Mouse (Mus musculus) 3T3-L1 (cell line): Measurements from ENCODE around the gene Tas2r135.

Source experiments
- DNase-seq: peaks from one replicate; pipeline ENCODE4 v3.0.0-alpha.2; 2015; ENCODE audit warnings: low read depth, low spot score

Tas2r135 gene

GRCm38 (mm10) chr6:42405134-42405533 is at the start of gene Tas2r135:
TSS of gene Tas2r135 (plus strand) at chr6:42405434.
- DNase-seq, result no peak

GRCm38 (mm10) chr6:42355794-42356600 is 49.2 kb upstream of the Tas2r135 start:
- DNase-seq, result no peak

- DNase-seq, result no peak
Measured at GRCm38 (mm10) chr6:42356913-42357312, 48.3 kb upstream of the Tas2r135 start.

- no peak for DNase-seq
Measured at GRCm38 (mm10) chr6:42357901-42358300, 47.3 kb upstream of the Tas2r135 start.

- DNase-seq, result no peak
Measured at GRCm38 (mm10) chr6:42358901-42359300, 46.3 kb upstream of the Tas2r135 start.

GRCm38 (mm10) chr6:42359364-42360147 is 45.7 kb upstream of the Tas2r135 start:
- peak; percentile 81 for DNase-seq

GRCm38 (mm10) chr6:42360231-42360840 is 44.9 kb upstream of the Tas2r135 start:
- DNase-seq, result peak; percentile 58

- peak; percentile 53 for DNase-seq
Measured at GRCm38 (mm10) chr6:42361041-42361895, 44.0 kb upstream of the Tas2r135 start.

- DNase-seq, result peak; percentile 77
Measured at GRCm38 (mm10) chr6:42362074-42362473, 43.2 kb upstream of the Tas2r135 start.

GRCm38 (mm10) chr6:42362497-42362896 is 42.7 kb upstream of the Tas2r135 start:
- no peak for DNase-seq

GRCm38 (mm10) chr6:42362974-42363373 is 42.3 kb upstream of the Tas2r135 start:
- peak; percentile 42 for DNase-seq

- no peak for DNase-seq
Measured at GRCm38 (mm10) chr6:42364066-42364465, 41.2 kb upstream of the Tas2r135 start.

- DNase-seq, result no peak
Measured at GRCm38 (mm10) chr6:42364607-42365006, 40.6 kb upstream of the Tas2r135 start.

GRCm38 (mm10) chr6:42365215-42365614 is 40.0 kb upstream of the Tas2r135 start:
- no peak for DNase-seq

- DNase-seq, result no peak
Measured at GRCm38 (mm10) chr6:42369870-42370269, 35.4 kb upstream of the Tas2r135 start.

GRCm38 (mm10) chr6:42370630-42371363 is 34.4 kb upstream of the Tas2r135 start:
- no peak for DNase-seq

GRCm38 (mm10) chr6:42372001-42372400 is 33.2 kb upstream of the Tas2r135 start:
- no peak for DNase-seq

GRCm38 (mm10) chr6:42372421-42372815 is 32.8 kb upstream of the Tas2r135 start:
- no peak for DNase-seq

GRCm38 (mm10) chr6:42372816-42373547 is 32.3 kb upstream of the Tas2r135 start, which contains the start of gene Epha1:
TSS of gene Epha1 (minus strand) at chr6:42373268.
- DNase-seq, result peak; percentile 64
